Mouse (Mus musculus): ENCODE results near the gene Map2k6. TPM values are rescaled to one million over a fixed set of nuclear protein-coding genes. Genes with fewer than 3 reads are reported as not detected.

The Map2k6 gene
- total and polyA plus RNA-seq, 3 experiments = 0.33 TPM; not detected in 2

DNA sequence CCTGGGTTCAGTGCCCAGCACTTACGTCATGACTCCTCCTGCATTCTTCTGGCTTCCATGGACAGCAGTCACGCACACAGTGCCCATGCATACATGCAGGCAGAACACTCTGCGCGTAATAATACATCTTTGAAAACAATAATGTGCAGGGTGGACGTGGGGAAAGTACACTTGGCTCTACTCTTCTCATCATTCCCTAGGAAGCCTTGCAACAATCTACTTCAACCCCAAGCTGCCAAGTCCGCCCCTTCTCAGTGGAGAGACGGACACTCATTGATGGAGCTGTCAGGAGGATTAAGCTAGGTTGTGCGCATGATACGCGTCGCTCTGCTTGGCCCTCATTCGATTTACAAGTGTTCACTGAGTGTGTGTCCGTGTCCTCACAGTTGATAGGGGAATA, 12.7 kb downstream of the Map2k6 start:
- Histone ChIP-seq H3K4me1 (ENCODE audit: insufficient read depth, low read depth, low read length) (no peaks in the 10 kb centered on the region), H3K27me3 (ENCODE audit: insufficient read depth, low read length) (no peaks in the 10 kb centered on the region), H3K4me3 (ENCODE audit: low read depth, low read length) (no peak overlapping the region), H3K9me3 (replicated peaks) (peaks cover 69% of the 10 kb centered on the region), H3K36me3 (replicated peaks) (no peaks in the 10 kb centered on the region)
- no peak for DNase-seq (ENCODE audit: low spot score)
- TF ChIP-seq CTCF (IDR thresholded peaks at IDR 0.05; ENCODE audit: low read depth, low read length) (no peak), TAL1 (conservative IDR thresholded peaks at IDR 0.05; ENCODE audit: low read depth, low read length) (no peak), GATA2 (IDR thresholded peaks at IDR 0.05; ENCODE audit: borderline replicate concordance, low read depth, low read length) (no peak), POLR2AphosphoS5 (IDR thresholded peaks at IDR 0.05; ENCODE audit: insufficient replicate concordance, low read depth, low read length) (no peak), GATA1 (IDR thresholded peaks at IDR 0.05; ENCODE audit: borderline replicate concordance, low read length) (no peak)
- ATAC-seq (ENCODE audit: extremely low read depth, insufficient number of reproducible peaks, low FRiP score, poor library complexity, severe bottlenecking) = no peak

DNA sequence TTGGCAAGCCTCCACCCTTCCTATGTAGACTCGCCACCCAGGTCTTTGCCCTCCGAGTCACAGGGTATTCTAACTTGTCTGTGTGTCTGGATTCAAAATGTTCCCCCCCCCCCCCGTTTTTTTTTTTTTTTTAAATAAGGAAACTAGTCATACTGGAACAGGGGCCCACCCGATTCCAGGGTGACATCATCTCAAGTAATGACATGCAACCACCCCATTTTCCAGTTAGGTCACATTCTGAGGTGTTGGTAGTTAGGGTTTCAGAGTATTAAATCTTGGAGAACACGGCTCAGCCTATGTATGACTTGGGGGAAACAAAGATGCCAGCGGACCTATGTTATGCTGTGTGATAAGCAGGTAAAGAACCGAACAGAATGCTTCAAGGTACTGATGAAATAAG, 15.3 kb downstream of the Map2k6 start:
- peaks cover 80% of the 10 kb centered on the region for H3K9me3 ChIP-seq (replicated peaks)
- no peaks in the 10 kb centered on the region for H3K27me3 ChIP-seq (ENCODE audit: insufficient read depth, low read length)
- DNase-seq (ENCODE audit: low spot score) (no peak), ATAC-seq (ENCODE audit: extremely low read depth, insufficient number of reproducible peaks, low FRiP score, poor library complexity, severe bottlenecking) (no peak)
- H3K4me1 ChIP-seq (ENCODE audit: insufficient read depth, low read depth, low read length) = no peaks in the 10 kb centered on the region
- H3K4me3 ChIP-seq (ENCODE audit: low read depth, low read length) = no peak overlapping the region
- TF ChIP-seq TAL1 (conservative IDR thresholded peaks at IDR 0.05; ENCODE audit: low read depth, low read length) (no peak), POLR2AphosphoS5 (IDR thresholded peaks at IDR 0.05; ENCODE audit: insufficient replicate concordance, low read depth, low read length) (no peak), GATA2 (IDR thresholded peaks at IDR 0.05; ENCODE audit: borderline replicate concordance, low read depth, low read length) (no peak), GATA1 (IDR thresholded peaks at IDR 0.05; ENCODE audit: borderline replicate concordance, low read length) (no peak), CTCF (IDR thresholded peaks at IDR 0.05; ENCODE audit: low read depth, low read length) (no peak)
- H3K36me3 ChIP-seq (replicated peaks) = no peaks in the 10 kb centered on the region

DNA sequence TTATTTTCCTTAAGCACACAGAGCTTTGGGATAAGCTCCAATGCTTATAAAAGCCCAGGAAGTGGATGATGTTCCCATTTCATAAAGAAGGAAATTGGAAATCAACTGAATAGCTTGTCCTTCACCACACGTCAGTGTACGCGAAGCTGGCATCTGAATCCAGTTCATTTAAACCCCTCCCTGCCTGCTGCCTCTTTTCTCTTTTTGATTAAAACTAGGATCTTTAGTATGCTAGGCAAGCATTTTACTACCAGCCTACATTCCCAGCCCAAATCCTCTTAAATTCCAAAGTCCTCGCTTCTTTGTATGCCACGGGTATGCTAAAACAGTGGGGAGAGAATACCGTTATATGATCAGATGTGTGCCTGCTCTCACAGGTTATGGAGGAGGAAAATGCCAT, 17.8 kb downstream of the Map2k6 start:
- DNase-seq (ENCODE audit: low spot score) = no peak
- no peaks in the 10 kb centered on the region for H3K36me3 ChIP-seq (replicated peaks)
- TF ChIP-seq CTCF (IDR thresholded peaks at IDR 0.05; ENCODE audit: low read depth, low read length) (no peak), POLR2AphosphoS5 (IDR thresholded peaks at IDR 0.05; ENCODE audit: insufficient replicate concordance, low read depth, low read length) (no peak), GATA2 (IDR thresholded peaks at IDR 0.05; ENCODE audit: borderline replicate concordance, low read depth, low read length) (no peak), GATA1 (IDR thresholded peaks at IDR 0.05; ENCODE audit: borderline replicate concordance, low read length) (no peak), TAL1 (conservative IDR thresholded peaks at IDR 0.05; ENCODE audit: low read depth, low read length) (no peak)

DNA sequence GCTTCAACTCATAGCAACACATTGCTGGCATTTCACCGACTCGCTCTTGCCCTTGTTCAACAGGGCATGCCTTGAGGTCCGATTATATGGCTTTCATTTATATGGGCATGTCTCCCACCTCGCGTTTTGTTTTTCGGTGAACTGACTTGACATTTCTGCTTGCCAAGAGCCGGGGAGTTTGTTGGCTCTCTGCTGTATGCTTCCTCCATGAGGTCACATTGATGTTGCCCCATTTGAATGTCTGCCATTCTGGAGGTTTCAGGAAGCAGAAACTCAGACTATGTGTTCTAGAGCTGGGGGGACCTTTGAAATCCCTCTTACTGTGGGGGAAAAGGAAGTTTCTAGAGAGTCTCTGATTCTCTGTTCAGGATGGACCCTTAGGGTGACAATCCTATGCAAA, 21.5 kb downstream of the Map2k6 start:
- TF ChIP-seq GATA2 (IDR thresholded peaks at IDR 0.05; ENCODE audit: borderline replicate concordance, low read depth, low read length) = no peak
- no peak for TF ChIP-seq POLR2AphosphoS5 (IDR thresholded peaks at IDR 0.05; ENCODE audit: insufficient replicate concordance, low read depth, low read length)
- TF ChIP-seq CTCF (IDR thresholded peaks at IDR 0.05; ENCODE audit: low read depth, low read length) = no peak
- no peak for TF ChIP-seq GATA1 (IDR thresholded peaks at IDR 0.05; ENCODE audit: borderline replicate concordance, low read length)
- TF ChIP-seq TAL1 (conservative IDR thresholded peaks at IDR 0.05; ENCODE audit: low read depth, low read length) = no peak
- Histone ChIP-seq H3K27me3 (ENCODE audit: insufficient read depth, low read length) (no peaks in the 10 kb centered on the region), H3K9me3 (replicated peaks) (peaks cover 52% of the 10 kb centered on the region), H3K4me3 (ENCODE audit: low read depth, low read length) (no peak overlapping the region), H3K4me1 (ENCODE audit: insufficient read depth, low read depth, low read length) (no peaks in the 10 kb centered on the region), H3K36me3 (replicated peaks) (no peaks in the 10 kb centered on the region)
- ATAC-seq (ENCODE audit: extremely low read depth, insufficient number of reproducible peaks, low FRiP score, poor library complexity, severe bottlenecking) = no peak
- no peak for DNase-seq (ENCODE audit: low spot score)

More for the DNA sequence above, 17.8 kb downstream of the Map2k6 start:
- no peaks in the 10 kb centered on the region for H3K27me3 ChIP-seq (ENCODE audit: insufficient read depth, low read length)
- H3K9me3 ChIP-seq (replicated peaks) = peaks cover 68% of the 10 kb centered on the region
- no peaks in the 10 kb centered on the region for H3K4me1 ChIP-seq (ENCODE audit: insufficient read depth, low read depth, low read length)
- no peak overlapping the region for H3K4me3 ChIP-seq (ENCODE audit: low read depth, low read length)
- no peak for ATAC-seq (ENCODE audit: extremely low read depth, insufficient number of reproducible peaks, low FRiP score, poor library complexity, severe bottlenecking)

DNA sequence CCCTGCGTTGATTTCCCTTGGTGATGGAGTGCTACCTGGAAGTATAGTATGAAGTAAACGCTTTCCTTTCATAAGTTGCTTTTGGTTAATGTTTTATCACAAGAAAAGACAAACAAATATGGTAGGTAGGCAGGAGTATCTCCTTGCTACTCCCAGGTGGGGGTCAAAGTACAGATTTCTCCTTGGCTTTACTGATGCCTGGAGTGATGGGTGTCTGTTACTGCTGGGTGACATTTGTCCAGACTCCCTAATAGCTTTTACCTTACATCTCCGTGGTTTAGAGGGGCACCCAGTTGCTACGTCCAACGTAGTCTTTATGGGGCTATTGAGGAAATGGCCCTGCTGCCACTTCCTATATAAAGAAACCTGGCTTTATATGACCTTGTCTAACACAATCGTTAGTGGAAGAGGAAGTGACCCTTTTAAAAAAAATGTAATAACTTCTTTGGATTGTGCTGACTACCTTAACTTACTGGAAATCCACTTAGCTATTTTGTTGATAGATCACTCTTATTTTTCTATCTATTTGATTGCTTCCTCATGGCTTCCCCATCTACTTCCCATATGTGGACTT, 27.7 kb downstream of the Map2k6 start:
- Histone ChIP-seq H3K4me3 (ENCODE audit: low read depth, low read length) (no peak overlapping the region), H3K4me1 (ENCODE audit: insufficient read depth, low read depth, low read length) (no peaks in the 10 kb centered on the region)
- no peak for ATAC-seq (ENCODE audit: extremely low read depth, insufficient number of reproducible peaks, low FRiP score, poor library complexity, severe bottlenecking)

DNA sequence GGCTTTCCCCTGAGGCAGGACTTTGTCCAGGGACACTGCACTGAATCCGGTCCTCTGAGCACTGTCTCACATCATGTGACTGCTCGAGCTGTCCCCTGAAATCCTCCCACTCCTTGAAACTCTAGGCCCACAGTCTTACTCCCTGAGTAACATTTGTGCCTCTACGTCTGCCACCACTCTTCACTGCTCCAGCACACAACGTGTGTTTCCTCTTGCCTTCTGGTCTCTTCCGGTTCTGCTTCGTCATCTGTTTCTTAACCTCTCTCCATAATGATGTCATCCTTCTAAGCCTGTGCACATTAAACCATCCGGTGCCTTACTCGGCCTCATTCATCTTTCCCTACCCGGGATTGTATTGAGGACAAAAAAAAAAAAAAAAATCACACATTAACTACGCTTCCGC, 28.2 kb downstream of the Map2k6 start:
- Histone ChIP-seq H3K27me3 (ENCODE audit: insufficient read depth, low read length) (no peaks in the 10 kb centered on the region), H3K4me3 (ENCODE audit: low read depth, low read length) (no peak overlapping the region), H3K36me3 (replicated peaks) (no peaks in the 10 kb centered on the region), H3K9me3 (replicated peaks) (peaks cover 51% of the 10 kb centered on the region), H3K4me1 (ENCODE audit: insufficient read depth, low read depth, low read length) (no peaks in the 10 kb centered on the region)
- DNase-seq (ENCODE audit: low spot score) (no peak), ATAC-seq (ENCODE audit: extremely low read depth, insufficient number of reproducible peaks, low FRiP score, poor library complexity, severe bottlenecking) (no peak)
- TF ChIP-seq POLR2AphosphoS5 (IDR thresholded peaks at IDR 0.05; ENCODE audit: insufficient replicate concordance, low read depth, low read length) (no peak), GATA2 (IDR thresholded peaks at IDR 0.05; ENCODE audit: borderline replicate concordance, low read depth, low read length) (no peak), GATA1 (IDR thresholded peaks at IDR 0.05; ENCODE audit: borderline replicate concordance, low read length) (no peak), CTCF (IDR thresholded peaks at IDR 0.05; ENCODE audit: low read depth, low read length) (no peak), TAL1 (conservative IDR thresholded peaks at IDR 0.05; ENCODE audit: low read depth, low read length) (no peak)

More for the DNA sequence above, 27.7 kb downstream of the Map2k6 start:
- H3K27me3 ChIP-seq (ENCODE audit: insufficient read depth, low read length) = no peaks in the 10 kb centered on the region
- DNase-seq (ENCODE audit: low spot score) = no peak
- no peak for TF ChIP-seq POLR2AphosphoS5 (IDR thresholded peaks at IDR 0.05; ENCODE audit: insufficient replicate concordance, low read depth, low read length)
- no peak for TF ChIP-seq CTCF (IDR thresholded peaks at IDR 0.05; ENCODE audit: low read depth, low read length)
- TF ChIP-seq TAL1 (conservative IDR thresholded peaks at IDR 0.05; ENCODE audit: low read depth, low read length) = no peak
- TF ChIP-seq GATA2 (IDR thresholded peaks at IDR 0.05; ENCODE audit: borderline replicate concordance, low read depth, low read length) = no peak
- TF ChIP-seq GATA1 (IDR thresholded peaks at IDR 0.05; ENCODE audit: borderline replicate concordance, low read length) = no peak
- H3K36me3 ChIP-seq (replicated peaks) = no peaks in the 10 kb centered on the region
- peaks cover 50% of the 10 kb centered on the region for H3K9me3 ChIP-seq (replicated peaks)
